Mouse (Mus musculus): ENCODE measurements around the gene 1700029P11Rik. TPM values are rescaled to one million over a fixed set of nuclear protein-coding genes. Genes with fewer than 3 reads are reported as not detected.
A peak's percentile ranks its signal among the peaks of the same experiment; 100 is the strongest.

1700029P11Rik gene
- polyA plus RNA-seq, 1 experiment: not detected

GRCm38 (mm10) chr15:82019288-82019687 is 38.9 kb downstream of the 1700029P11Rik start:
- H3K4me3 ChIP-seq (ENCODE audit: low read depth, low read length): no peak overlapping the region
- H3K27ac ChIP-seq (ENCODE audit: insufficient read depth, low read depth, low read length): no peak overlapping the region
- 49% methylated on average over 3 of the region's 3 CpGs for WGBS
- H3K27me3 ChIP-seq (ENCODE audit: control insufficient read depth, insufficient read depth, low read length): no peaks in the 10 kb centered on the region
- TF ChIP-seq CTCF (IDR thresholded peaks at IDR 0.05; ENCODE audit: extremely low read depth, insufficient read length, insufficient replicate concordance, low read depth, low read length): no peak
- no peak for TF ChIP-seq POLR2A (IDR thresholded peaks at IDR 0.05; ENCODE audit: low read depth, low read length)
- peaks cover 7% of the 10 kb centered on the region for H3K36me3 ChIP-seq (ENCODE audit: control insufficient read depth, insufficient read depth, low read length)
- peaks cover 5% of the 10 kb centered on the region for H3K4me1 ChIP-seq (ENCODE audit: control insufficient read depth, insufficient read depth, insufficient read length, low read length)

GRCm38 (mm10) chr15:82022535-82023088 is 42.3 kb downstream of the 1700029P11Rik start:
- H3K36me3 ChIP-seq (ENCODE audit: control insufficient read depth, insufficient read depth, low read length): peaks cover 19% of the 10 kb centered on the region
- H3K27me3 ChIP-seq (ENCODE audit: control insufficient read depth, insufficient read depth, low read length): no peaks in the 10 kb centered on the region
- TF ChIP-seq POLR2A (IDR thresholded peaks at IDR 0.05; ENCODE audit: low read depth, low read length) (no peak), CTCF (IDR thresholded peaks at IDR 0.05; ENCODE audit: extremely low read depth, insufficient read length, insufficient replicate concordance, low read depth, low read length) (no peak)
- WGBS: 69% methylated on average over 13 of the region's 13 CpGs
- no peak overlapping the region for H3K27ac ChIP-seq (ENCODE audit: insufficient read depth, low read depth, low read length)
- no peak overlapping the region for H3K4me3 ChIP-seq (ENCODE audit: low read depth, low read length)
- H3K4me1 ChIP-seq (ENCODE audit: control insufficient read depth, insufficient read depth, insufficient read length, low read length): no peaks in the 10 kb centered on the region; the same call in 1 of the 2 replicates

- TF ChIP-seq CTCF (IDR thresholded peaks at IDR 0.05; ENCODE audit: extremely low read depth, insufficient read length, insufficient replicate concordance, low read depth, low read length): no peak
- H3K4me1 ChIP-seq (ENCODE audit: control insufficient read depth, insufficient read depth, insufficient read length, low read length): no peaks in the 10 kb centered on the region; the same call in 1 of the 2 replicates
- peaks cover 27% of the 10 kb centered on the region for H3K36me3 ChIP-seq (ENCODE audit: control insufficient read depth, insufficient read depth, low read length)
- H3K27ac ChIP-seq (ENCODE audit: insufficient read depth, low read depth, low read length): no peak overlapping the region
- WGBS: 79% methylated on average over 6 of the region's 6 CpGs
- no peaks in the 10 kb centered on the region for H3K27me3 ChIP-seq (ENCODE audit: control insufficient read depth, insufficient read depth, low read length)
- no peak overlapping the region for H3K4me3 ChIP-seq (ENCODE audit: low read depth, low read length)
Observed at GRCm38 (mm10) chr15:82023965-82024635, 43.8 kb downstream of the 1700029P11Rik start.

GRCm38 (mm10) chr15:82027276-82027675 is 46.9 kb downstream of the 1700029P11Rik start:
- H3K27ac ChIP-seq (ENCODE audit: insufficient read depth, low read depth, low read length): peak overlapping the region; percentile 55; the same call in 1 of the 2 replicates
- H3K4me3 ChIP-seq (ENCODE audit: low read depth, low read length): no peak overlapping the region
- 82% methylated on average over 7 of the region's 7 CpGs for WGBS
- no peaks in the 10 kb centered on the region for H3K4me1 ChIP-seq (ENCODE audit: control insufficient read depth, insufficient read depth, insufficient read length, low read length)
- TF ChIP-seq POLR2A (IDR thresholded peaks at IDR 0.05; ENCODE audit: low read depth, low read length) (no peak), CTCF (IDR thresholded peaks at IDR 0.05; ENCODE audit: extremely low read depth, insufficient read length, insufficient replicate concordance, low read depth, low read length) (no peak)
- H3K27me3 ChIP-seq (ENCODE audit: control insufficient read depth, insufficient read depth, low read length): no peaks in the 10 kb centered on the region
- H3K36me3 ChIP-seq (ENCODE audit: control insufficient read depth, insufficient read depth, low read length): peaks cover 38% of the 10 kb centered on the region

- TF ChIP-seq CTCF (IDR thresholded peaks at IDR 0.05; ENCODE audit: extremely low read depth, insufficient read length, insufficient replicate concordance, low read depth, low read length): no peak
- no peak for TF ChIP-seq POLR2A (IDR thresholded peaks at IDR 0.05; ENCODE audit: low read depth, low read length)
- H3K4me1 ChIP-seq (ENCODE audit: control insufficient read depth, insufficient read depth, insufficient read length, low read length): no peaks in the 10 kb centered on the region
- 78% methylated on average over 7 of the region's 7 CpGs for WGBS
- no peak overlapping the region for H3K4me3 ChIP-seq (ENCODE audit: low read depth, low read length)
- H3K36me3 ChIP-seq (ENCODE audit: control insufficient read depth, insufficient read depth, low read length): peaks cover 38% of the 10 kb centered on the region
- no peaks in the 10 kb centered on the region for H3K27me3 ChIP-seq (ENCODE audit: control insufficient read depth, insufficient read depth, low read length)
- peak overlapping the region; percentile 55; the same call in 1 of the 2 replicates for H3K27ac ChIP-seq (ENCODE audit: insufficient read depth, low read depth, low read length)
Observed at GRCm38 (mm10) chr15:82027726-82028125, 47.4 kb downstream of the 1700029P11Rik start.

Other genes starting within 250 kb of the 1700029P11Rik start
- 7.3 and 7.7 TPM in 2 replicates for gene Zc3h7b, start 235.5 kb upstream of the 1700029P11Rik start, polyA plus RNA-seq (2012; rRNA removed)
- gene Rangap1, start 235.0 kb upstream of the 1700029P11Rik start, polyA plus RNA-seq (2012; rRNA removed): 13.3 and 17.8 TPM in 2 replicates
- 5.6 and 9.4 TPM in 2 replicates for gene Tef, start 178.1 kb upstream of the 1700029P11Rik start, polyA plus RNA-seq (2012; rRNA removed)
- gene Tob2, start 121.7 kb upstream of the 1700029P11Rik start, polyA plus RNA-seq (2012; rRNA removed): 14.7 and 33.2 TPM in 2 replicates
- gene Phf5a, start 108.6 kb upstream of the 1700029P11Rik start, polyA plus RNA-seq (2012; rRNA removed): 22.6 and 47.0 TPM in 2 replicates
- 266 and 416 TPM in 2 replicates for gene Aco2, start 108.2 kb upstream of the 1700029P11Rik start, polyA plus RNA-seq (2012; rRNA removed)
- gene Polr3h, start 54.3 kb upstream of the 1700029P11Rik start, polyA plus RNA-seq (2012; rRNA removed): 3.7 and 5.2 TPM in 2 replicates
- gene Csdc2, start 43.8 kb upstream of the 1700029P11Rik start, polyA plus RNA-seq (2012; rRNA removed): 1.3 and 2.4 TPM in 2 replicates
- 18.9 and 22.0 TPM in 2 replicates for gene Pmm1, start 19.6 kb upstream of the 1700029P11Rik start, polyA plus RNA-seq (2012; rRNA removed)
- gene Xrcc6, start 7.3 kb downstream of the 1700029P11Rik start, polyA plus RNA-seq (2012; rRNA removed): 7.8 and 9.1 TPM in 2 replicates
- gene Desi1, start 53.3 kb downstream of the 1700029P11Rik start, polyA plus RNA-seq (2012; rRNA removed): 16.3 and 25.4 TPM in 2 replicates
- 24.6 and 25.7 TPM in 2 replicates for gene Snu13, start 67.1 kb downstream of the 1700029P11Rik start, polyA plus RNA-seq (2012; rRNA removed)
- not detected in 2 replicates for gene 4930407I10Rik, start 78.6 kb downstream of the 1700029P11Rik start, polyA plus RNA-seq (2012; rRNA removed)
- gene Mei1, start 89.5 kb downstream of the 1700029P11Rik start, polyA plus RNA-seq (2012; rRNA removed): 0.04 and 0.05 TPM in 2 replicates
- 5.6 and 6.9 TPM in 2 replicates for gene Ccdc134, start 147.4 kb downstream of the 1700029P11Rik start, polyA plus RNA-seq (2012; rRNA removed)
- gene Srebf2, start 166.6 kb downstream of the 1700029P11Rik start, polyA plus RNA-seq (2012; rRNA removed): 144 and 240 TPM in 2 replicates
- 0.38 and 2.6 TPM in 2 replicates for gene Shisa8, start 232.3 kb downstream of the 1700029P11Rik start, polyA plus RNA-seq (2012; rRNA removed)
- gene Tnfrsf13c, start 243.8 kb downstream of the 1700029P11Rik start, polyA plus RNA-seq (2012; rRNA removed): 6.3 and 14.1 TPM in 2 replicates

Measured in small intestine, adult 2 months (tissue).